Mouse (Mus musculus) heart, postnatal 14 days (tissue): ENCODE results near the gene Sh2d3c. TPM values are rescaled to one million over a fixed set of nuclear protein-coding genes. Genes with fewer than 3 reads are reported as not detected.

Source experiments
- DNase-seq, 2 experiments: peaks; one replicate each; pipeline ENCODE4 v3.0.0; 2021 to 2022
- intact Hi-C: fragments of 180-260 bp; cut with DNase I; formaldehyde crosslinking; loops from one replicate; pipeline ENCODE4 v1.15.1; 2025
- total RNA-seq, 2 experiments: library from RNA; stranded (reverse); gene quantifications; 2 replicates each; pipeline ENCODE4 v1.2.3; 2021

Gene Sh2d3c
- total RNA-seq, 2 experiments from 2014 or later, result 37.4 to 39.4 TPM

DNA sequence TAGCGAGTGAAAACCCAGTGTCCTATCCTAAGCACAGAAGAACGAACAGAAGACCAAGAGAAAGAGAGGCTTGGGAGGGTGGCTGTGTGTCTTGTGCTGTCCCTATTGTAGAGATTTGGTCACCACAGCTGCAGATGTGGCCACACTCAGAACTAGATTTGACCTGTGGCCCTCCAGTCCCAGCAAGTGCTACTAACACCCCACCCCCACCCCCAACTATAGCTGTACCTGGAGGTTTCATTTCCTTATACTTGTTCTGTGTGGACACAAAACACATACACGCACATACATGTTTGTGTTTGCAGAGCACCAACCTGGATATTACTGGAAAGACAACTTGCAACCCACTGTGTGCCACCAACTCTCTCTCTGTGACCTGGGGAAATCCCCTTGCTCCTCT lies 802 bp upstream of the Sh2d3c start:
- intact Hi-C loops, result no loop called here
- no peak for DNase-seq

DNA sequence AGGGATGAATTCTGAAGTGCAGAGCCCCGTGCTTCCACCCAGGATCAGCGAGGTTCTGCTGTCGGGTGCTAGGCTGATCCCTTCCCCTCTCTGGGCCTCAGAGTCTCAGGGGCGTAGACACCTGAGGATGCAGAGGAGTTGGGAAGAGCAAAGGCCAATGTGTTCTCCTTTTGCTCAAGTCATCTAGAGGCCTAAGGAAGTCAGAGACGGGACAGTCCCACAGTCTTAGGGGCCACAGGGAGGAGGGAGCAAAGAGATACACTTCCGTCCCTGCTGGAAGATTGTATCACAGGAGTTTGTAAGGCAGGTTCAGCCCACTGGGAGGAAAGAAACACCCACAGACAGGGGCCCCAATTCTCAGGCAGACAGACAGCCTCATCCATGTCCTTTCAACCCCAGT lies 1.2 kb downstream of the Sh2d3c start:
- intact Hi-C loops, result no loop called here
- DNase-seq, result no peak

DNA sequence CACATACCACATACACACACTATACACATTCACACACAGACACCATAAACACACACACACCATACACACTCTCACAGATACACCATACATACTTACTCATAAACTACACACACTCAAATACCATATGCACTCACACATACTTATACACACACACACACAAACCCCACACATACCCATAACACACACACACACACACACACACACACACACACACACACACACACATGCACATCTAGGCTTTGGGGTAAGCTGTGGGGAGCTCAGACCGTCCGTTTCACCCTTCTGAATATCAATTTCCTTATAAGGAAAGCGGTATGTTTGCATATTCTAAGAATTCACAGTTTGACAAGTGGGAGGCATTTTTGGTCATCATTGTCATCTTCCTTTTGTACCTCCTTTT lies 1.7 kb downstream of the Sh2d3c start:
- DNase-seq, result no peak
- intact Hi-C loops, result no loop called here

DNA sequence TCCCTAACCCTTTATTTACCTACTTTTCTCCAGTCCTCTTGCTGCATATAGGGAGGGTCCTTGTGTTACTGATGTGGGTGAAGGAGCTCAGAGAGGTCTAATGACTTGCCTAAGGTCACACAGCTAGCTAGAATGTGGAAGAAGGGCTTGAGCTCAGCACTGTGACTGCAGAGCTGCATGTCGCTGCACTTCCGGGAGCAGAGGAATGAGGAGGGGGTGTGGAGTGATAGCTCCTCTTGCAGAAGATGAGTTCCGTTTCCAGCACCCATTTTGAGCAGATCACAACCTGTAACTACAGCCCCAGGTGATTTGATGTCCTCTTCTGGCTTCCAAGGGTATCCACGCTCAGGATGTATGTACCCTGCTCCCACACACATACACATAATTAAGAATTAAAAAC lies 3.3 kb downstream of the Sh2d3c start:
- intact Hi-C loops, result no loop called here
- no peak for DNase-seq

DNA sequence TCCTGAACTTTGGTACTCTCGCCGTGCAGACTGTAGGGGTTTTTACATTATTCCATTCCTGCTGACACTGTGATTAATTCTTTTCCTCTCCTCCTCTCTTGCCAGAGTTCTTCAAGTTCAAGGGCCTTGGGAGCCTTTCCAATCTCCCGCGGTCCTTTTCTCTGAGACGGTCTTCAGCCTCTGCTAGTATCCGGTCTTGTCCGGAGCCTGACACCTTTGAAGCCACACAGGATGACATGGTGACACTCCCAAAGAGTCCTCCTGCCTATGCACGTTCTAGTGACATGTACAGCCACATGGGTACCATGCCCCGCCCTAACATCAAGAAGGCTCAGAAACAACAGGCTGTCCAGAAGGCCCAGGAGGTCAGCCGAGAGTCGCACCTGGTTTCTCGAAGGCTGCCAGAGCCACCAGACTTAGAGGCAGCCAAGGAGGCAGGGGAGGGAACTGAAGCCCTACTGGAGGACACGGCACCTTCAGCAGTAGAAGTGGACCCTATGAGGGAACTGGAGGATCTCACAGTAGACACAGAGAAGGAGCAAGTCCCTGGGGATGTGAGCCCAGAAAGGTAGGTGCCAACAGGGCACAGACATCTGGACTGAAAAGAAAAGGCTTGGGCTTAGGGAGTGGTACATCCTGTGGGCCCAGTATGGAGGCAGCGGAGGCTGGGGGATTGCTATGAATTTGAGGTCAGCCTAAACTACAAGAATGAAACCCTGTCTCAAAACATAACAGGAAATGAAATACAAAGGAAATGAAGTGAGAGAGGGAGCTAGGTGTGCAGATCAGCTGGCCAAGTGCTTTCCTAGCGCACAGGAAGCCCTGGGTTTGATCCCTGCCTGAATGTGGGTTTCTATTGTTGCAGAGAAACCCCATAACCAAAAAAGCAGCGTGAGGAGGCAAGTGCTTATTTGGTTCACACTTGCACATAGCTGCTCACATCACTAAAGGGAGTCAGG lies 4.3 kb downstream of the Sh2d3c start:
- intact Hi-C loops, result no loop called here

DNA sequence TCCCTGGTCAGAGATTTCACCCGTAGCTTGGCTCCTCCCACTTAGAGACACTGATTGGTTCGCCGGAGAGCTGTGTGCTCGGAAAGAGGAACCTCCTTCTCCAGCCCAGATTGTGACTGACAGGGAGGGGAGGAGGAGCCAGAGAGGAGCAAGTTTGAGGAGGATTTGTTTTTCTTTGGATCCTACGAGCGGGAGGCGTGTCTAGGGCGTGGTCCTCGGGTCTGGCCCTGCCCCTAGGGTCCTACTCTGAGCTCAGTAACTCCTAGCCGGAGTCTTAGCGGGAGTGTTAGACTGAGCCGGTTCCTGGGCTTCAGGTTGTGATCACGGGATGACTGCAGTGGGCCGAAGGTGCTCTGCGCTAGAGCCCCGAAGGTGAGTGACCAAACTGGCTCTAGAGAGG lies 6.6 kb downstream of the Sh2d3c start:
- DNase-seq, result peak; percentile 91 to 94
- intact Hi-C loops, result no loop called here

More for the DNA sequence above, 4.3 kb downstream of the Sh2d3c start:
- DNase-seq, result no peak

DNA sequence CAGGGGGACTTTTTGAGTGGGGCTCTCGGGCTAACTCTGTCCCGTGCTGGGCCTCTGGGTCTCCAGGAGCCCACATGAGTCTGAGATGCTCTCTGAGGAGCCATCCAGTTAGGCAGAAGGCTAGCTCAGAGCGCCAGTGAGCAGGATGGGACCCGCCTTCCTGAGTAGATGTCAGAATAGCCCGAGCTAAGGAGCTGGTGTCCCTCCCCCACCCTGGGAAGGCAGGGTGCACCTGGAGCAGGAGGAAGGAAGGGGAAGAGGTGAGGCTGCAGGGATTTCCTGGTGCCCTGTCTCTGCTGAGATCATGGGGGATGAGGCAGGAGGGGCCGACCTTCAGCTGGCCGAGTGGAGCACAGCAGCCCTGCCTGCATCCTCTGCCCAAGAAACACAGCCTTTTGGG lies 7.6 kb downstream of the Sh2d3c start:
- DNase-seq, result peak; percentile 63 to 67
- intact Hi-C loops, result loop anchor here (2.0 kb wide), 1 partner anchor 16 kb away; the partner anchor contains the start of gene Cdk9

DNA sequence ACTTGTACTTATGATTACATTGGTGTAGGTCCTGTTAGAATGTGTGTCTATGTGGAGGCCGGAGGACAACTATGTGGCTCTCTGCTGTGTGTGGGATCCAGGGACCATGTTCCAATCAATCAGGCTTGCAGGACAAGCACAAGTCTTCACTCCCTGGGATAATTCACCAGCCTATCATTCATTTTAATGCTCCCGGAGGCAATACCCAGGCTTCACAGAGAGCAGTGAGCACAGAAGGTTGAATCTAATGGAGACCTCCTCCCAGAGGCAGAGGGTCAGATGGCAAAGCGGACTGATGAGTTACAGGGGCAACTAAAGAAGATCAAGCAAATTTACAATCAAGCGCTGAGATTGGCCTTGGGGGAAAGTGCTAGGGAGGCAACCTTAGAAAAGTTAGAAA lies 8.7 kb downstream of the Sh2d3c start:
- no peak for DNase-seq
- intact Hi-C loops, result loop anchor here (2.0 kb wide), 1 partner anchor 17 kb away; the partner anchor contains the start of gene Cdk9

DNA sequence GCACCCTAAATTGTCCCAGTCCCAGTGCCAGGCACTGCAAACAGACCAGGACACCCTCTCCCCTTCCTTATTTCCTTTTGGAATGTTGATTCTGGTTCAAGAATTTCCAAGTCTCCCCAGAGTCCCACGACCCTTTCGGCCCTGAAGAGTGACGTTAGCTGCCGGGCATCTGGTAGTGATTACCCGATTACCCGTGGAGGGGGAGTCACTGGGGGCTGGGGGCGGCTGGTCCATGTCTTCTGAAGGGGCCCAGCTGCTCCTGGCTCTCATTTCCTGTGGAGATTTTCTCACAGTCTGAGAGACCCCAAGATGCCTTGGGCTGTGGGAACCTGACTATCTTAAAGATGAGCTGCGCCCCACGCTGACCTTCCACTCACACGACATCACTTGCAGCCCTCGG lies 10.0 kb downstream of the Sh2d3c start:
- intact Hi-C loops, result no loop called here
- peak in 1 of 2 experiments; percentile 58 for DNase-seq

DNA sequence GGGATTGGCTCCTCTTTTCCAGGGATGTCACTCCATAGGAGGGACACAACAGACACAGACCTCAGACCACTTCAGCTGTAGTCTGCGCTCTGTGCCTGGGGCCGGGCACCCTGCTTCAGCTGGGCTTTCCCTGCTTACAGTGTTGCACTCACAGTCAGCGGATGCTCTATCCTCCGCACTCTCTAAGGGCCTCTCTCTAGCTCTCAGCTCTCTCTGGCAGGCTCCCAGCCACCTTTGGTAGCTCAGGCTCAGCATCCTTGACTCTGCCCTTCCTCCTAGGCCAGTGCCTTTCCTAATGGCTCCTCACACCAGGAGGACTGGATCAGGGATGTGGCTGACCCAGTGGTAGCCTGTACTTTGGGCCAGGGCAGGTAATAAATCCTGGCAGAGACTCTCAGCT lies 11.1 kb downstream of the Sh2d3c start:
- intact Hi-C loops, result no loop called here
- peak in 1 of 2 experiments; percentile 52 for DNase-seq

DNA sequence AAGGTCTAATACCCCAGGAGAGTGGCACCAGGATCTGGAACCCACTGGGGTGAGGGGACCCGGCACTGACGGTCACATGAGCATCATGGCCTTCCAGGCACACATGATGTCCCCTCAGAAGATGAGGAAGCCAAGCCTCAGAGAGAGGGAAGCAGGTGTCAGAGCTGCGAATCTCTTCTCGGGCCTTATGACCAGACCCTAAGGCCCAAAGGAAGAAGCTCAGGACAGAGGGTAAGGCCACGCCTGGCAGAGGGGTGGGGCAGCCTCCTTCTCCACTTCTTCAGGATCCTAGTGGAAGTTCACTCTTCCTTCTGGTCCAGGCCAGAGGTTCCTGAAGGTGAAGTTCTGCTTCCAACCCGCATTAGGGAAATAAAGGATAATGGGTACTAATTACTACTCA lies 11.8 kb downstream of the Sh2d3c start:
- DNase-seq, result no peak
- intact Hi-C loops, result no loop called here

DNA sequence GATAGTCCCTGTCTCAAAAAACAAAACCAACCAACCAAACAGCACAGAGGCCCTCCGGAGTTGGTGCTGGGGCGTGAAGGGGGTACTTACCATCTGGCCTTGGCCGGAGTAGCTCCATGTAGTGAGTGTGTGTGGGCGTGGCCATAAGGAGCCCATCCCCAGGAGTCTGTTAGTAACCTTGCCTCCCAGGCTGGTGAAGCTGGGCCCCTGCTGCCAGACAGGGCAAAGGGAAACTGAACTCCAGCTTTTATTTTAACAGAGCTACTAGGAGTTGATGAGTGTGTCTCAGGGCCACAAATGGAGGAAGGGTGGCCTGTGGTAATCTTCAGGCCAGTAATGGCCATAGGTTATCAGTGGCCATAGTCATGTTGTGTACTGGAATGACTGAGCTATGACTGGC lies 13.6 kb downstream of the Sh2d3c start:
- intact Hi-C loops, result no loop called here

DNA sequence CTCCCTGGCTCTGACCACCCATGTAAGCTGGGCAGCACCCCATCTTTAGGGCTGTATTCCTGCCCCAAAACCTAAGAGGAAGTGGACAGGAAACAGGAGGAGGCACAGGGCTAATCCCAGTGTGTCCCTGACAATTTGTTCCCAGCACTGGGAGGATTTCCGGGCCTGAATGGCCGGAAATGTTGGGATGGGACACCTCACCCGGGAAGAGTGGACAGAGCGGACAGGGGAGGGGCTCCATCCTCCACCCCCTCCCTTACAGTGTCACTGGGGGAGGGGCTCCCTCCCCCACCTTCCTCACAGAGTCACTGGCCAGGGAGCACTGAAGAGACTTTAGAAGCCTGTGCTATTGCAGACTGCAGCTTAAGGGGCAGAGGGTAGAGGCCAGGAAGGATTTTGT lies 14.1 kb downstream of the Sh2d3c start:
- intact Hi-C loops, result no loop called here

More for the DNA sequence above, 13.6 kb downstream of the Sh2d3c start:
- no peak for DNase-seq

DNA sequence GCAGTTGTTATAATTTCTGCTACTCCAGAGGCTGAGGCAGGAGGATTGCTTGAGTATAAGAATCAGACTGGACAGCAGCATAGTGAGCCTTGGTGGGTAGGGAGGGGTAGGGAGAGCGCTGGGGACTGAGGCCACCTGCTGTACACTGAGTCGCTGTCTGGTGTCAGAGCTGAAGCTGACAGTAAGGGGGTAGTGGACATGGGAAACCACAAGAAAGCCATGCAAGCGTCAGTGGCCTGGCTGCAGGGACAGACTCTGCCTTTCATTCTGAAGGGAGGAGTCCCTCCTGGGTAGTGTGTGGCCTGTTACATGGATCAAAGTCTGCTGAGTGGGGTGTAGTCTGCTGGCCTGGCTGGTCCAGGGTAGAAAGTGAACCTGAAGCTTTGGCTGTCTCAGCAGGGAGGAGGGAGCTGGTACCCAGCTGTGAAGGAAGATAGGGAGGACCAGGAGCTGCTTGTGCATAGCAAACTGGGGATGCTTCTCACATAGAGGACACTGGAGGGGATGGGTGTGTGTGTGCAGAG lies 15.5 kb downstream of the Sh2d3c start:
- intact Hi-C loops, result no loop called here
- no peak for DNase-seq

More for the DNA sequence above, 14.1 kb downstream of the Sh2d3c start:
- DNase-seq, result peak; percentile 73 to 78

DNA sequence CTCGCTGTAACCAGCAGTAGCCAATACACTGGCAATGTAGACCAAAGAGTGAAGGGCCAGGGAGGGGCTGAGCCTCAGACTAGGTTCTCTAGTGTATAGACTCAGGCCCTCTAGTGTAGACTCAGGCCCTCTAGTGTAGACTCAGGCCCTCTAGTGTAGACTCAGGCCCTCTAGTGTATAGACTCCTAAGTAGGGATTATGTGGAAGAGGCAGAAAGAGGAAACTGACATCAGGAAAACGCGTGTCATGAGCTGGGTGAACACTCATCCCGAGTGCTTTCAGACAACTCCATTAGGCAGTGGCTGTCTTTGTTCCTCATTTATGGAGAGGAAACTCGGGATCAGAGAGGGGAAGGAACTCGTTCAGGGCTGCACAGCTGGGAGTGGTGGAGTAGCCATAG lies 16.2 kb downstream of the Sh2d3c start:
- intact Hi-C loops, result no loop called here
- no peak for DNase-seq

DNA sequence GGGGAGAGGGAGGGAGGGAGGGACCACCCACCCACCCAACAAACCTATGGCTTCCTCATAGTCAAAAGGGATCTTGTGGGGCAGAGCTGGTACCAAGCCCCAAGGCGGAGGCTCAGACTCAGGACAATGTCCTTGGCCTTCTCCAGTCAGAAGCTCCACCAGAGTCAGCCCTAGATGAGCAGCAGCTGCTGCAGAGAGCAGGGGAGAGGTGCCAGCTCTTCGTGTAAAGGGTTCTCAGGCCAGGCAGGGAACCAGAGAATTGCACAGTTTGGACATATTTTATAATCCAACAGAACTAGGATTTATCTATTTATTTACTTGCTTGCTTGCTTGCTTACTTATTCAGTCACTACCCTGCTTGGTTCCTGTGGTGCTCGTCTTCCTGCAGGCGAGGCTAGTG lies 18.5 kb downstream of the Sh2d3c start:
- no peak for DNase-seq
- intact Hi-C loops, result no loop called here

DNA sequence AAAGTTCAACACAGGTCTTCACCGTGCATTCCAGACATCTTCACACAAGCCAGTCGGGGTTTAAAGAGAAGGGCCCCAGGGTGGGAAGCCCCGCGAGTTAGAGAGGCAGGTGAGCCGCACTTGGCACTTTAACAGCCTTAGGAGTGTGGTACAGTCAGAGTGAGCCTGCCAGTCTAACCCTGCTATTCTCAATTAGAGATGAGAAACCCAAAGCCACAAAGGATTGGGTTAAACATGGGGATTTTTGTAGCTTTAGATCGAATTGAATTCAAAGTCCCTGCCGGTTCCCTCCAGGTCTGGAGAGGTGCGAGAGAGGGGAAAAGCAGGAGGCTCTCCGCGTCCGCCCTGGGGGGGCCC lies 20.0 kb downstream of the Sh2d3c start, which contains the start of gene 6330409D20Rik:
Gene 6330409D20Rik (minus strand): TSS at position 101 of the 357 bp plus-strand sequence.
- no peak for DNase-seq
- intact Hi-C loops, result no loop called here

DNA sequence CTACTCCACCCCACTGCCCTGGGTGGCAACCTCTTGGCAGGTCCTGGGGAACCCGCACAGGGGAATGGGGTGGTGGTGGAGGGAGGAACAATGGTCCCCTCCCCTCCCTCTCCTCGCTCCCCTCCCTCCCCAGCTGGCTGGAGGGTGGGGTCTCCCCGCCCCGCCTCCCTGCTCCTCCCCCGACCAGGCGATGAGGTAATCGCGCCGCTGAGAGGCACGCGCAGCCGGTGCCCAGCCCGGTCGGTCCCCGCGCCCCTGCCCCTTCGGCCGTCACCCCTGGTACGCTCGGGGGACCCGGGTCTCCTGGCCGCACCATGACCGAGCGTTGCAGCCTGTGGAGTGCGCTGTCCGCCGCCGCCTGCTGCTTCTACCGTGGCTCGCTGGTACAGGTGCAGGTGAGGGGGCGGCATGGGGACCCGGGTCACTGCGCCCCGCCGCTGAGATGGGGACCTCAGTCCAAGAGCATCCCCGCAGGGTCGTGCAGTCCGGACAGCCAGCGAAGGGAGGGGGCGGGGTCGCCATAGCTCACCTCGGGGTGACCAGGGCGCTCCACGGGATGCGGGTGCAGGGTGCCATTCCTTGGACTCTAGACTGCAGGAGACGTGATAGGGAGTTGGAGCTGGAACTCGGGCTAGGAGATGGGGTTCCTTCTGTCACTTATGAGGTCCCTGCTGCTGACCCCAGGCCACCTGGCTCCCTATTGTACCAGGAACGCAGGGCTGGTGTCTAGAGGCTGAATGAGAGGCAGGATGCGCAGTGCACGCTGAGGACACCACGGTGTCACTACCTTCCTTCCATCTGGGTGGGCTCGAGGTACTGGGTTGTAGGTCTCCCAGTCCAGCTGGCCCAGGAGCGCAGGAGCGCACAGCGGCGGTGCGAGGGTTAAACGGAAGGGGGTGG lies 20.7 kb downstream of the Sh2d3c start:
- peak; percentile 57 to 60 for DNase-seq
- intact Hi-C loops, result no loop called here

DNA sequence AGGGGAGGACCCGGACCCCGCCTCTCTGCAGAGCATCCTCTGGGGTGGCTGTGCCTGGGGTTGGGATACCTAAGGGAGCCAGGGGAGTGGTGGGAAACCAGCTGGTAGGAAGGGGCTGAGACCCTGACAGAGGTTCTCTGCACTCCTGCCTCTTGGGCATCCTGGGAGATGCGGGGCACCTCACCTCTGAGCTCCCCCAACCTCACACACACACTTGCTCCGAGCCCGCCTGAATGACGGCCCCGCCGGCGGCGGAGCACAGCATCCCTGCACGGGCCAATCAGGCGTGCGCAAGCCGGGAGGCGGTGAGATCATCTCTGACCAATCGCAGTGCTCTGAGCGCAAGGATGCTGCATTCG lies 21.3 kb downstream of the Sh2d3c start:
- DNase-seq, result no peak
- intact Hi-C loops, result no loop called here

DNA sequence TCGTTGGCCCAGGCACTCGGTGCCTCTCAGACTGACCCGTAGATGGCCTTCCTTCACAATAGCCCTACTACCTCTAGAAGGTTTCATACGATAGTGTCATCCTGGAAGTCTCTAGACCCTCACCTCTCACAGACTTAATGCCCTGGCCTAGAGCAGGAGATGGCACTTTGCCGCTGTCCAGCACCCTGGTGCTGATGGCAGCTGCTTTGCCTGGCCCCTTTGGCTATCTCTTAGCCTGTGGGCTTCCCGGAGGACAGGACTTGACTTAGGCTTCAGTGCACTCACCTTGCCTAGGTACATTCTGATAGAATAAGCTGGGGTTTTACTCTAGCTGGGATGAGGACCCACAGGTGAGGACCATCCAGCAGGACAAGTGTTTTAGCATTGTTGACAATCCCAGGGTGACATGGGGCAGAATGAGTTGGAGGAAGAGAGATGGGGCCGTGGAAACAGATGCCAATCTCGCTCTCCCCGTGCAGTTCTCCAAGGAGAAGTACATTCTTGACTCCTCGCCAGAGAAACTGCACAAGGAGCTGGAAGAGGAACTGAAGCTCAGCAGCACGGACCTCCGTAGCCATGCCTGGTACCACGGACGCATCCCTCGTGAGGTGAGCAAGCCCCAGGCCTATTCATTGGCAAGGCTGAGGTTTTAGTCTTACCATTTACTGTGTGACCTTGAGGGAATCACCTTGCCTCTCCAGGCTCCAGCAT lies 23.6 kb downstream of the Sh2d3c start:
- intact Hi-C loops, result no loop called here
- DNase-seq, result no peak
